Mouse (Mus musculus): Measurements from ENCODE around the gene Elovl7. TPM values are rescaled to one million over a fixed set of nuclear protein-coding genes. Genes with fewer than 3 reads are reported as not detected.

Gene Elovl7
- total RNA-seq, 2 experiments from 2014 or later = 0.17 to 0.26 TPM

DNA sequence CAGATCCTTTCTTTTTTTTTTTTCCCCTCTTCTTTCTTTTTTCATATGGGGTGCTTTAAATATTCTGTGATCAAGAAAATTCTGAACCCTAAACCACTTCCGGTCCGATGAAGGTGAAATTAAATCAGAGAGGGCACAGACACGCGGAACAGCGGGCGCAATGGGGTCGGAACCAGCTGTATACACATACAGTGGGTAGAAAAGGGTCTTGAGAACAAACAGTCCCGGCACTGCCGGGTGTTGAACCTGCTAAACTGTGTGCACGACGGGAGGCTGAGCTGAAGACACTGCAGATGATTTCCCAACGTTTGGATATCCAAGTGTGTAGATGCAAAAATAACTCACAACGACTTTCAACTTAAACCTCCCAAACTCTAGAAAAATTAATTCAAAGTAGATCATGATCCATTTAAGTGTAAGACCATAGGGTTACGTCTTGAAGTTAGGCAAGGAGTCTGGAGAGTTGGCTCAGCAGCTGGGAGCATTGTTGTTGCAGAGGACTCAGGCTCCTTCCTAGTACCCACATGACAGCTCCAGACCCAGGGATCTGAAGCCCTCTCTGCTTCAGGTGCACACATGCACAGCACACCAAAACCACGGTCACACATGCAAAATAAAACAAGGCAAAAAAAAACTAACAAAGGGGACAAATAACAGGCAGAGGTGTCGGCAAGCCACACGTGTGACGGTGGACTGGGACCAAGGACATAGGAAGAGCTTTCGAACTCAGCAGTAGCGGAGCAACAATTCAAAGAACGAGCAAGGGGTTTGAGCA lies 114.4 kb downstream of the Elovl7 start:
- intact Hi-C loops (cut with DNase I) = loop anchor here (1.0 to 5.0 kb wide), 3 partner anchors 116 to 170 kb away; partner anchors contain the start of genes Elovl7, Ercc8 and Ndufaf2

DNA sequence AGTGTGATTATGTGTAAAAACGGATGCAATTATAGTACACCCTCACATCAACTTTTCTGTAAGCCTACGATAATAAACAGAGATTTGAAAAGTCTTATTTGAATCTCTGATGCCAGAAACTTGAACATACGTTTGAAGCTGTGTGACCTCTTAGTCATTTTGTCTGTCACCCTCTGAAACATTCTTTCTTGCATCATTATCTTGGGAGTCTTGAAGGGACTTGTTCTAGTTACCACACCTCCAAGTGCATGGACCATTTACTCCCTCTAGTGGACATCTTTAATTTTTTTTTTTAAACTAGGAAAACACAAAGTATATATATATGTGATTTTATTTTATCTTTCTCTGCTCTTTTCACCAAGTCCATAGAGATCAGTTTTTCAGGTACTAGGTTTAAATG lies 115.5 kb downstream of the Elovl7 start:
- DNase-seq = no peak
- intact Hi-C loops (cut with DNase I) = loop anchor here (1.0 to 5.0 kb wide), 3 partner anchors 117 to 171 kb away; partner anchors contain the start of genes Elovl7, Ercc8 and Ndufaf2

More for the DNA sequence above, 114.4 kb downstream of the Elovl7 start:
- DNase-seq = no peak

Other genes with a start within 250 kb of the Elovl7 start
- gene Smim15, start 170.0 kb upstream of the Elovl7 start, total RNA-seq (2021) = 10 to 100 TPM; 26.1 to 27.3 TPM
- gene Ndufaf2, start 55.8 kb upstream of the Elovl7 start, total RNA-seq (2021) = 10 to 100 TPM; 21.0 to 21.2 TPM
- 1 to 10 TPM; 7.5 to 8.9 TPM for gene Ercc8, start 55.7 kb upstream of the Elovl7 start, total RNA-seq (2021)
- gene Depdc1b, start 101.9 kb downstream of the Elovl7 start, total RNA-seq (2021) = 1 to 10 TPM in 1 of 2 experiments, under 1 TPM in 1; 0.88 to 2.1 TPM
- gene Pde4d, start 235.5 kb downstream of the Elovl7 start, total RNA-seq (2021) = 10 to 100 TPM; 36.9 to 46.8 TPM

Measured in heart, postnatal 14 days (tissue).